Mouse (Mus musculus) midbrain, postnatal 0 days (tissue): ENCODE measurements around the gene Klhdc3. TPM values are rescaled to one million over a fixed set of nuclear protein-coding genes. Genes with fewer than 3 reads are reported as not detected.

ENCODE experiments used
- ATAC-seq: fragments of 200-750 bp; cut with Nextera tagmentation; 2 replicates; pipeline ENCODE4 v1.8.0; 2017; ENCODE audit warnings: moderate number of reproducible peaks, mild to moderate bottlenecking, moderate TSS enrichment, moderate library complexity; ENCODE audit not compliant: low FRiP score
- DNase-seq: peaks from one replicate; pipeline ENCODE4 v3.0.0-alpha.2; 2015; ENCODE audit warnings: low spot score
- H3K27ac ChIP-seq: fragments of 300-500 bp; sonication (generic); 2 replicates; pipeline ENCODE4 v1.5.1; 2014; ENCODE audit warnings: low read depth, mild to moderate bottlenecking, low read length, mixed read lengths
- H3K27me3 ChIP-seq: fragments of 300-500 bp; sonication (generic); 2 replicates; pipeline ENCODE4 v1.6.1; 2014; ENCODE audit warnings: low read length, control low read depth, mixed read lengths; ENCODE audit not compliant: insufficient read depth
- H3K36me3 ChIP-seq: fragments of 300-500 bp; sonication (generic); 2 replicates; pipeline ENCODE4 v1.6.1; 2014; ENCODE audit warnings: low read length, control low read depth, mixed read lengths; ENCODE audit not compliant: insufficient read depth
- H3K4me1 ChIP-seq: fragments of 300-500 bp; sonication (generic); 2 replicates; pipeline ENCODE4 v1.6.1; 2014; ENCODE audit warnings: mild to moderate bottlenecking, control low read depth, antibody characterized with exemption, low read length, mixed read lengths; ENCODE audit not compliant: insufficient read depth
- H3K4me2 ChIP-seq: fragments of 300-500 bp; sonication (generic); 2 replicates; pipeline ENCODE4 v1.6.1; 2014; ENCODE audit warnings: low read depth, mild to moderate bottlenecking, low read length, mixed read lengths; ENCODE audit not compliant: poor library complexity, severe bottlenecking
- H3K4me3 ChIP-seq: fragments of 300-500 bp; sonication (generic); 2 replicates; pipeline ENCODE4 v1.5.1; 2014; ENCODE audit warnings: low read depth, mild to moderate bottlenecking, low read length, moderate library complexity
- H3K9ac ChIP-seq: fragments of 300-500 bp; sonication (generic); replicated peaks from 2 replicates; pipeline ENCODE4 v1.6.1; 2014; ENCODE audit warnings: mild to moderate bottlenecking, low read length, moderate library complexity, mixed read lengths; ENCODE audit not compliant: poor library complexity, severe bottlenecking
- H3K9me3 ChIP-seq: fragments of 300-500 bp; sonication (generic); 2 replicates; pipeline ENCODE4 v1.6.1; 2016; ENCODE audit warnings: low read length, control low read depth
- CTCF ChIP-seq: IDR thresholded peaks from 2 replicates; pipeline ENCODE4 v1.5.1; 2016; ENCODE audit warnings: antibody characterized with exemption, mild to moderate bottlenecking
- WGBS: fragments of 180-500 bp; shearing (Covaris S2); extraction: QIAGEN DNeasy Blood & Tissue Kit; methylation state at CpG from one replicate; pipeline ENCODE4 v1.1.7; 2014; 5-methylcytosine and 5-hydroxymethylcytosine counted together
- polyA plus RNA-seq: library from polyadenylated mRNA; unstranded; fragments of >200 nt; fragmentation: Nextera tagmentation; extraction: Ambion mirVana; gene quantifications from 2 replicates; pipeline ENCODE4 v1.2.1, GENCODE M21; 2015
- total RNA-seq: library from RNA; depleted of rRNA; stranded (reverse); fragments of >200 nt; gene quantifications from 2 replicates; pipeline ENCODE4 v1.2.3, GENCODE M21; 2014; rRNA removed

The Klhdc3 gene
- total and polyA plus RNA-seq, 2 experiments from 2014 or later: 98.7 to 185 TPM

DNA sequence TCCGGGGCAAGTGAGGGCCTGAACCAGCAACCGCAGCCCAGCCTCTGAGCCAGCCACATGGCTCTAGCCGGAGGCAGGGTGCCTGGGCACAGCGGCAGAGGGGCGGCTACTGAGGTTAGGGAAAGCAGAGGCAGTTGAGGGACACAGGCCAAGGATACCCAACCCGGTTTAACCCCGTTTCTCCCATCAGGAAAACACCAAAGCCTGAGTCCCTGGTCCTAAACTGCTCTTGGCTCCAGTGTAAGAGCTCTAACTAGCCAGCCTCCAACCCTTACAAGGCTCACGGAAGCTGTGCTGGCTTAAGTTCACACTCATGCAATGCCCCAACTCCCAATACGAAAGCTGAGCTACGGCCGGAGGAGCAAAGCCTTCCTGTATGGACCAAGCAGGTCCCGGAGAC is 56.1 kb downstream of the Klhdc3 start:
- Histone ChIP-seq H3K36me3 (no peaks in the 10 kb centered on the region), H3K27ac (no peak overlapping the region), H3K4me2 (no peak overlapping the region), H3K4me1 (peaks cover 23% of the 10 kb centered on the region), H3K9me3 (no peaks in the 10 kb centered on the region), H3K4me3 (no peak overlapping the region), H3K27me3 (no peaks in the 10 kb centered on the region), H3K9ac (no peak overlapping the region)
- 79% methylated on average over 12 of the region's 12 CpGs for WGBS
- DNase-seq: no peak
- no peak for ATAC-seq
- TF ChIP-seq CTCF: no peak

Other genes with a start within 250 kb of the Klhdc3 start
- gene Slc22a7, start 242.5 kb downstream of the Klhdc3 start, total RNA-seq: 0.93 TPM in 1 of 2 replicates, not detected in the other
- 0.20 TPM in 1 of 2 replicates, not detected in the other for gene Slc22a7, start 242.5 kb downstream of the Klhdc3 start, polyA plus RNA-seq
- 46.8 and 50.1 TPM in 2 replicates for gene Ttbk1, start 193.2 kb downstream of the Klhdc3 start, total RNA-seq
- gene Ttbk1, start 193.2 kb downstream of the Klhdc3 start, polyA plus RNA-seq: 5.4 and 6.1 TPM in 2 replicates
- gene Dnph1, start 184.2 kb downstream of the Klhdc3 start, total RNA-seq: 4.0 and 4.1 TPM in 2 replicates
- gene Dnph1, start 184.2 kb downstream of the Klhdc3 start, polyA plus RNA-seq: 10.2 and 10.4 TPM in 2 replicates
- gene Cul9, start 134.5 kb downstream of the Klhdc3 start, total RNA-seq: 53.8 and 70.9 TPM in 2 replicates
- 13.6 and 16.7 TPM in 2 replicates for gene Cul9, start 134.5 kb downstream of the Klhdc3 start, polyA plus RNA-seq
- 45.8 and 69.0 TPM in 2 replicates for gene Srf, start 124.7 kb downstream of the Klhdc3 start, total RNA-seq
- gene Srf, start 124.7 kb downstream of the Klhdc3 start, polyA plus RNA-seq: 2.6 and 3.3 TPM in 2 replicates
- gene Ptk7, start 51.4 kb downstream of the Klhdc3 start, total RNA-seq: 61.8 and 62.6 TPM in 2 replicates
- 22.5 and 22.9 TPM in 2 replicates for gene Ptk7, start 51.4 kb downstream of the Klhdc3 start, polyA plus RNA-seq
- 24.5 and 28.5 TPM in 2 replicates for gene Klc4, start 34.9 kb downstream of the Klhdc3 start, total RNA-seq
- gene Klc4, start 34.9 kb downstream of the Klhdc3 start, polyA plus RNA-seq: 20.0 and 22.2 TPM in 2 replicates
- 46.7 and 47.4 TPM in 2 replicates for gene Mrpl2, start 34.7 kb downstream of the Klhdc3 start, total RNA-seq
- 85.5 and 85.7 TPM in 2 replicates for gene Mrpl2, start 34.7 kb downstream of the Klhdc3 start, polyA plus RNA-seq
- 83.5 and 92.4 TPM in 2 replicates for gene Cul7, start 30.6 kb downstream of the Klhdc3 start, total RNA-seq
- 26.2 and 26.6 TPM in 2 replicates for gene Cul7, start 30.6 kb downstream of the Klhdc3 start, polyA plus RNA-seq
- gene Rrp36, start 6.6 kb downstream of the Klhdc3 start, total RNA-seq: 26.9 and 27.6 TPM in 2 replicates
- gene Rrp36, start 6.6 kb downstream of the Klhdc3 start, polyA plus RNA-seq: 47.1 and 52.2 TPM in 2 replicates
- 130 and 171 TPM in 2 replicates for gene Mea1, start 2.1 kb downstream of the Klhdc3 start, total RNA-seq
- 314 and 362 TPM in 2 replicates for gene Mea1, start 2.1 kb downstream of the Klhdc3 start, polyA plus RNA-seq
- gene Ppp2r5d, start 24.2 kb upstream of the Klhdc3 start, total RNA-seq: 118 and 128 TPM in 2 replicates
- 94.1 and 103 TPM in 2 replicates for gene Ppp2r5d, start 24.2 kb upstream of the Klhdc3 start, polyA plus RNA-seq
- 37.8 and 38.5 TPM in 2 replicates for gene Pex6, start 30.5 kb upstream of the Klhdc3 start, total RNA-seq
- gene Pex6, start 30.5 kb upstream of the Klhdc3 start, polyA plus RNA-seq: 17.6 and 18.3 TPM in 2 replicates
- gene Gnmt, start 48.3 kb upstream of the Klhdc3 start, total RNA-seq: 0.27 and 0.57 TPM in 2 replicates
- gene Gnmt, start 48.3 kb upstream of the Klhdc3 start, polyA plus RNA-seq: 0.88 and 1.5 TPM in 2 replicates
- 62.0 and 74.6 TPM in 2 replicates for gene Cnpy3, start 71.3 kb upstream of the Klhdc3 start, total RNA-seq
- 70.7 and 74.4 TPM in 2 replicates for gene Cnpy3, start 71.3 kb upstream of the Klhdc3 start, polyA plus RNA-seq
- gene Ptcra, start 82.8 kb upstream of the Klhdc3 start, total RNA-seq: not detected in 2 replicates
- gene Ptcra, start 82.8 kb upstream of the Klhdc3 start, polyA plus RNA-seq: 0.17 and 0.20 TPM in 2 replicates
- 39.2 and 39.3 TPM in 2 replicates for gene 2310039H08Rik, start 91.7 kb upstream of the Klhdc3 start, total RNA-seq
- 56.6 and 59.2 TPM in 2 replicates for gene 2310039H08Rik, start 91.7 kb upstream of the Klhdc3 start, polyA plus RNA-seq
- gene Rpl7l1, start 101.8 kb upstream of the Klhdc3 start, total RNA-seq: 42.3 and 43.2 TPM in 2 replicates
- 67.6 and 69.7 TPM in 2 replicates for gene Rpl7l1, start 101.8 kb upstream of the Klhdc3 start, polyA plus RNA-seq
- 31.2 and 31.6 TPM in 2 replicates for gene Bicral, start 177.6 kb upstream of the Klhdc3 start, total RNA-seq
- gene Bicral, start 177.6 kb upstream of the Klhdc3 start, polyA plus RNA-seq: 6.5 and 7.0 TPM in 2 replicates
- gene Tbcc, start 209.8 kb upstream of the Klhdc3 start, total RNA-seq: 43.1 and 46.3 TPM in 2 replicates
- gene Tbcc, start 209.8 kb upstream of the Klhdc3 start, polyA plus RNA-seq: 49.9 and 51.2 TPM in 2 replicates
- gene Prph2, start 229.5 kb upstream of the Klhdc3 start, total RNA-seq: not detected in 2 replicates
- not detected in 2 replicates for gene Prph2, start 229.5 kb upstream of the Klhdc3 start, polyA plus RNA-seq